Mouse (Mus musculus) heart, postnatal 0 days (tissue): ENCODE results near the gene Chil1. TPM values are rescaled to one million over a fixed set of nuclear protein-coding genes. Genes with fewer than 3 reads are reported as not detected.

Experiments
- ATAC-seq: fragments of 200-750 bp; cut with Nextera tagmentation; 2 replicates; pipeline ENCODE4 v1.8.0; 2017; ENCODE audit warnings: low read depth, moderate number of reproducible peaks, moderate library complexity; ENCODE audit not compliant: insufficient read depth
- DNase-seq: peaks from one replicate; pipeline ENCODE4 v3.0.0-alpha.2; 2016; ENCODE audit warnings: low spot score
- H3K27ac ChIP-seq: fragments of 300-500 bp; sonication (generic); 2 replicates; pipeline ENCODE4 v1.5.1; 2014; ENCODE audit warnings: low read depth, mild to moderate bottlenecking
- H3K27me3 ChIP-seq: fragments of 300-500 bp; sonication (generic); 2 replicates; pipeline ENCODE4 v1.6.1; 2014; ENCODE audit warnings: low read length, mixed read lengths; ENCODE audit not compliant: control insufficient read depth, insufficient read depth
- H3K36me3 ChIP-seq: fragments of 300-500 bp; sonication (generic); replicated peaks from 2 replicates; pipeline ENCODE4 v1.6.1; 2014; ENCODE audit warnings: low read length, mixed read lengths; ENCODE audit not compliant: control insufficient read depth, insufficient read depth
- H3K4me1 ChIP-seq: fragments of 300-500 bp; sonication (generic); 2 replicates; pipeline ENCODE4 v1.6.1; 2014; ENCODE audit warnings: antibody characterized with exemption; ENCODE audit not compliant: control insufficient read depth, insufficient read depth
- H3K4me2 ChIP-seq: fragments of 300-500 bp; sonication (generic); 2 replicates; pipeline ENCODE4 v1.6.1; 2014; ENCODE audit warnings: low read depth, mild to moderate bottlenecking, low read length, moderate library complexity
- H3K4me3 ChIP-seq: fragments of 300-500 bp; sonication (generic); 2 replicates; pipeline ENCODE4 v1.5.1; 2014; ENCODE audit warnings: low read depth, low read length
- H3K9ac ChIP-seq: fragments of 300-500 bp; sonication (generic); replicated peaks from 2 replicates; pipeline ENCODE4 v1.6.1; 2014; ENCODE audit warnings: low read depth, low read length, mixed read lengths
- H3K9me3 ChIP-seq: fragments of 300-500 bp; sonication (generic); replicated peaks from 2 replicates; pipeline ENCODE4 v1.6.1; 2016; ENCODE audit warnings: low read length; ENCODE audit not compliant: control insufficient read depth
- CTCF ChIP-seq: IDR thresholded peaks from 2 replicates; pipeline ENCODE4 v1.5.1; 2016; ENCODE audit warnings: antibody characterized with exemption, control low read depth, low read depth
- EP300 ChIP-seq: IDR thresholded peaks from 2 replicates; pipeline ENCODE4 v1.6.1; 2016; ENCODE audit warnings: antibody characterized with exemption, low read depth
- WGBS: fragments of 180-500 bp; shearing (Covaris S2); extraction: QIAGEN DNeasy Blood & Tissue Kit; methylation state at CpG from one replicate; pipeline ENCODE4 v1.1.7; 2014; 5-methylcytosine and 5-hydroxymethylcytosine counted together
- polyA plus RNA-seq: library from polyadenylated mRNA; unstranded; fragments of >200 nt; fragmentation: Nextera tagmentation; extraction: Ambion mirVana; gene quantifications from 2 replicates; pipeline ENCODE4 v1.2.1, GENCODE M21; 2015
- total RNA-seq: library from RNA; depleted of rRNA; stranded (reverse); fragments of >200 nt; gene quantifications from 2 replicates; pipeline ENCODE4 v1.2.3, GENCODE M21; 2014; ENCODE audit warnings: low replicate concordance; rRNA removed

Chil1 gene
- 0.69 TPM in 1 of 2 replicates, not detected in the other for total RNA-seq
- 0.59 and 0.95 TPM in 2 replicates for polyA plus RNA-seq

DNA sequence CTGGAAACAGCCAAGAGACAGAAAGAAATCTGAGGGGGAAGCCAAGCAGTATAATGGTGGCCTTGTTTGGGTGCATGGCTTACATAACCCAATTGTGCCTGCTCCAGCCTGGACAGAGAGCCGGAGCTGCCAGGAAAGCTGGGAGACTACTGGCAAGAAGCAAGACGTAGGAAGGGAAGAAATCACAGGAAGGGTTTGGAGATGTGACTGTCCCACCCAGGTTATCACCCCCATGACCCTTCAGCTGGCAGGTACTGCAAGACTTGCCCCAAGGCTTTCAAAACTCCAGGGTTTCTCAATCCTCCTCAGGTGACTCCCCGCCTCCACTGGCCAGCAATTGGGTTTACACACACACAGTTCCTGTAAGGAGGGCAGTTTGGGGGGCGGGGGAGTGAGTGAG, at the start of gene Chil1:
TSS of gene Chil1 (plus strand) at position 152 of the 400 bp plus-strand sequence.
- Histone ChIP-seq H3K4me2 (no peak within 1 kb of the TSS), H3K4me3 (no peak within 1 kb of the TSS), H3K27me3 (no peaks in the 10 kb centered on the region), H3K27ac (no peak within 1 kb of the TSS), H3K9ac (no peak within 1 kb of the TSS), H3K36me3 (no peaks in the 10 kb centered on the region), H3K4me1 (no peaks in the 10 kb centered on the region), H3K9me3 (no peaks in the 10 kb centered on the region)
- 64% methylated on average over 4 of the region's 4 CpGs for WGBS
- TF ChIP-seq EP300: no peak
- no peak for TF ChIP-seq CTCF
- ATAC-seq: no peak
- no peak for DNase-seq

DNA sequence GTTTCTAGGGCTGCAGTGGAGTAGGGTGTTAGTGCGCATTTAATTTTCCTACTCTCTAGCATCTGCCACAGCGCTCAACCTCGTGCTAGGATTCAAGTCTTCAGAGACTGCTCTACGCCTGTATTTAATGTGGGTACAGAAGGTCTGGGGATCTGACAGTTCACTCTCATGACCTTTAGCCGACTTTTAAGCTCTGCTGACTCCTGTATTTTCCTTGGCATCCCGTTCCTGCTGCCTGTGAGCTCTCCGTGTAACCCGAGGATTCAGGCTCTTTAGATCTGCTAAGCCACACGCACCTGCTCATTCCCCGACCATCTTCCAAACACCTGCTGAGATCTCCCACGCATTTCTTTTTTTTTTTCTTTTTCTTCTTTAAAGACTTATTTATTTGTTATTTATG, 48.7 kb upstream of the Chil1 start:
- no peak for ATAC-seq
- Histone ChIP-seq H3K27ac (no peak overlapping the region), H3K4me2 (no peak overlapping the region), H3K36me3 (no peaks in the 10 kb centered on the region), H3K4me3 (no peak overlapping the region), H3K4me1 (no peaks in the 10 kb centered on the region), H3K27me3 (no peaks in the 10 kb centered on the region), H3K9ac (no peak overlapping the region), H3K9me3 (no peaks in the 10 kb centered on the region)
- TF ChIP-seq EP300 (no peak), CTCF (no peak)
- 54% methylated on average over 11 of the region's 11 CpGs for WGBS
- no peak for DNase-seq

DNA sequence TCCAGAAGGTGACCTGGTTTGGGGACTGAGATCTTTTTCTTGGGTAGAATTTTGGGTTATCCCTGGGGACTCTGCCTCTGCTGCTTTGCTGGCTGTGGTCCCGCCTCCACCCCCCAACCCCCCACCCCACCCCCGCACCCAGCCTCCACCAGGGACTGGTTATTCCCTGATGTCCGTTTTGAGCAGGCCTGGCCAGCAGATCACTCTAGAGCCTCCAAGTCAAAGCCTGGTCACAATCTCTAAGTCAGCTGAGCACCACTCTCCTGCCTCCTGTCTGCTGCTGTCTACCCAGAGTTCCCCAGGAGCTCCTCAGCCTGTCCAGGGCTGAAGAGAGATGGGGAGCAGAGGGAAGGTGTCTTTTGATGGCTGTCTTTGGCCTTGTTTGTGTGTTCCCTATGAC, 45.6 kb upstream of the Chil1 start:
- Histone ChIP-seq H3K27ac (no peak overlapping the region), H3K9ac (no peak overlapping the region), H3K4me1 (no peaks in the 10 kb centered on the region), H3K9me3 (no peaks in the 10 kb centered on the region), H3K36me3 (no peaks in the 10 kb centered on the region), H3K27me3 (no peaks in the 10 kb centered on the region), H3K4me2 (no peak overlapping the region), H3K4me3 (no peak overlapping the region)
- 48% methylated on average over 3 of the region's 3 CpGs for WGBS
- ATAC-seq (no peak), DNase-seq (no peak)
- no peak for TF ChIP-seq EP300
- no peak for TF ChIP-seq CTCF

DNA sequence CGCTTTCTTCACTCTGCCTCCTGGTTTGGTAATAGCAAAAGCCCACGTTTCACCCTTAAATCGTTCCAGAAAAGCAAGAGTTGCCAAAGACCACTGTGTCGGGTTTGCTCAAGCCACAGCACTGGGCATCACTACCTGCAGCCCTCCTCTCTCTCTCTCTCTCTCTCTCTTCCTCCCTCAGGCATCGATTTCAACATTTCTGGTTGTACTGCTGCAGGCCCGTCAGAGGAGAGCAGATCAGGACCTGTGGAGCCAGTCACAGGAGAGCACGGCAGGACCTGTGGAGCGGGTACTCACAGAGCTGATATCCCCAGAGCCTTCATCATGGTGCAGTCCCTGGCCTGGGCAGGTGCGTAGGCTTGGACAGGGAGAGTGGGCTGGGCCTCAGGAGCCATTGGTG, 43.6 kb upstream of the Chil1 start:
- Histone ChIP-seq H3K9ac (no peak overlapping the region), H3K4me3 (no peak overlapping the region), H3K4me2 (no peak overlapping the region), H3K4me1 (no peaks in the 10 kb centered on the region), H3K27me3 (no peaks in the 10 kb centered on the region), H3K36me3 (no peaks in the 10 kb centered on the region), H3K27ac (no peak overlapping the region), H3K9me3 (no peaks in the 10 kb centered on the region)
- no peak for TF ChIP-seq CTCF
- TF ChIP-seq EP300: no peak
- WGBS: 79% methylated on average over 9 of the region's 9 CpGs
- DNase-seq: no peak
- ATAC-seq: no peak

DNA sequence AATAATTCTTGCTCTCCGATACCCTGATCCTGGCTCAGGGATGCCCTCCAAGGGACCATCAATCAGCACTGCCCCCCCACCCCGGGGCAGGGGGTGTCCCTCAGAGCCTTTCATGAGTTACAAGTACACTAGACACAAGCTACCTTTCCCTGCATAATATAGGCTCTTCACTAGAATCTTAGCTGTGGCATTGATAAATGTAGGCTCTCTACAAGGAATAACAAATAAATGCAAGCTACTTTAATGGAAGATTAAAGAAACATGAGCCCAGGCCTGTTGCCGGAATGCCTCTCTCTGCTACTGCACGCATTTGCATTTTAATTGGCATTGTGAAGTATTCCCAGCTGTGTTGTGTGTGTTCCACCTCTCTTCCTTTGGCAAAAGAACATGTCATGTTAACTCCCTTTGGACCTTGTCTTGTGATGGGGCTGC, 39.6 kb upstream of the Chil1 start:
- DNase-seq (no peak), ATAC-seq (no peak)
- Histone ChIP-seq H3K36me3 (no peaks in the 10 kb centered on the region), H3K4me2 (no peak overlapping the region), H3K4me1 (no peaks in the 10 kb centered on the region), H3K27ac (no peak overlapping the region), H3K9ac (no peak overlapping the region), H3K27me3 (no peaks in the 10 kb centered on the region), H3K4me3 (no peak overlapping the region), H3K9me3 (no peaks in the 10 kb centered on the region)
- TF ChIP-seq CTCF (no peak), EP300 (no peak)
- 77% methylated on average over 4 of the region's 4 CpGs for WGBS

DNA sequence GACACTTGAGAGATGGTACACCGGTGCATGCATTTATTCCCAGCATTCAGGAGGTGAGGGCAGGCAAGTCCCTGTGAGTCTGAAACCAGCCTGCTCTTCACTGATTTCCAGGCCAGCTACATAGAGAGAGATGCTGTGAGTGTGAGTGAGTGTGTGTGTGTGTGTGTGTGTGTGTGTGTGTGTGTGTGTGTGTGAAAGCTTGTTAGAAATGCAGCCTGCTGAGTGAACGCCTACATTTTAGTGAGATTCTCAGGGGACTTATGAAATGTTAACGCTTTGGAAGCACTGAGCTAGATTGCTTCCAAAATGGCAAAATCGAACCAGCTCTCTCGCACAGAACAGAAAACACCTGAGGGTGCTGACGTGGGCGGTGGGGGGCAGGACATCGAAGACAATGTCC, 35.9 kb upstream of the Chil1 start:
- Histone ChIP-seq H3K36me3 (no peaks in the 10 kb centered on the region), H3K9me3 (no peaks in the 10 kb centered on the region), H3K4me2 (no peak overlapping the region), H3K27me3 (no peaks in the 10 kb centered on the region), H3K9ac (no peak overlapping the region), H3K4me1 (no peaks in the 10 kb centered on the region), H3K27ac (no peak overlapping the region), H3K4me3 (no peak overlapping the region)
- TF ChIP-seq EP300 (no peak), CTCF (no peak)
- DNase-seq: no peak
- WGBS: 69% methylated on average over 8 of the region's 8 CpGs
- ATAC-seq: no peak
